Mouse (Mus musculus): ENCODE measurements around the gene Cx3cr1. TPM values are rescaled to one million over a fixed set of nuclear protein-coding genes. Genes with fewer than 3 reads are reported as not detected.

Gene Cx3cr1
- polyA plus RNA-seq, 1 experiment from 2014 or later: 8.6 TPM

GRCm38 (mm10) chr9:119890692-119891091 is 179.0 kb downstream of the Cx3cr1 start:
- H3K9me3 ChIP-seq (ENCODE audit: control insufficient read depth, low read length): no peaks in the 10 kb centered on the region
- no peak overlapping the region for H3K27ac ChIP-seq (replicated peaks)
- no peak overlapping the region for H3K9ac ChIP-seq (ENCODE audit: low read length)
- WGBS: 44% methylated on average over 2 of the region's 2 CpGs
- H3K4me1 ChIP-seq (replicated peaks; ENCODE audit: control insufficient read depth, insufficient read depth): no peaks in the 10 kb centered on the region; the same call in 1 of the 2 replicates
- ATAC-seq (ENCODE audit: low FRiP score, low TSS enrichment) (no peak), DNase-seq (ENCODE audit: low spot score) (no peak)
- TF ChIP-seq CTCF (IDR thresholded peaks at IDR 0.05; ENCODE audit: low read depth) (peak; percentile 80), EP300 (optimal IDR thresholded peaks at IDR 0.05) (no peak)
- H3K27me3 ChIP-seq (ENCODE audit: control insufficient read depth, insufficient read depth, low read length): no peaks in the 10 kb centered on the region
- H3K4me3 ChIP-seq (ENCODE audit: low read depth, low read length): no peak overlapping the region
- H3K36me3 ChIP-seq (ENCODE audit: control insufficient read depth, insufficient read depth, low read length): no peaks in the 10 kb centered on the region
- no peak overlapping the region for H3K4me2 ChIP-seq (replicated peaks; ENCODE audit: low read depth)

GRCm38 (mm10) chr9:119889446-119889845 is 180.2 kb downstream of the Cx3cr1 start:
- no peaks in the 10 kb centered on the region for H3K9me3 ChIP-seq (ENCODE audit: control insufficient read depth, low read length)
- H3K36me3 ChIP-seq (ENCODE audit: control insufficient read depth, insufficient read depth, low read length): no peaks in the 10 kb centered on the region
- ATAC-seq (ENCODE audit: low FRiP score, low TSS enrichment): no peak
- no peak for DNase-seq (ENCODE audit: low spot score)
- H3K9ac ChIP-seq (ENCODE audit: low read length): no peak overlapping the region
- no peaks in the 10 kb centered on the region for H3K27me3 ChIP-seq (ENCODE audit: control insufficient read depth, insufficient read depth, low read length)
- H3K4me1 ChIP-seq (replicated peaks; ENCODE audit: control insufficient read depth, insufficient read depth): no peaks in the 10 kb centered on the region
- TF ChIP-seq EP300 (optimal IDR thresholded peaks at IDR 0.05) (no peak), CTCF (IDR thresholded peaks at IDR 0.05; ENCODE audit: low read depth) (no peak)
- no peak overlapping the region for H3K4me2 ChIP-seq (replicated peaks; ENCODE audit: low read depth)
- no peak overlapping the region for H3K27ac ChIP-seq (replicated peaks)
- no peak overlapping the region for H3K4me3 ChIP-seq (ENCODE audit: low read depth, low read length)
- WGBS: 86% methylated on average over 9 of the region's 9 CpGs

GRCm38 (mm10) chr9:119888843-119889246 is 180.8 kb downstream of the Cx3cr1 start:
- WGBS: 57% methylated on average over 2 of the region's 2 CpGs
- no peak for DNase-seq (ENCODE audit: low spot score)
- no peak overlapping the region for H3K4me3 ChIP-seq (ENCODE audit: low read depth, low read length)
- no peaks in the 10 kb centered on the region for H3K36me3 ChIP-seq (ENCODE audit: control insufficient read depth, insufficient read depth, low read length)
- H3K4me2 ChIP-seq (replicated peaks; ENCODE audit: low read depth): no peak overlapping the region
- no peaks in the 10 kb centered on the region for H3K9me3 ChIP-seq (ENCODE audit: control insufficient read depth, low read length)
- no peaks in the 10 kb centered on the region for H3K4me1 ChIP-seq (replicated peaks; ENCODE audit: control insufficient read depth, insufficient read depth)
- no peak overlapping the region for H3K27ac ChIP-seq (replicated peaks)
- no peak for ATAC-seq (ENCODE audit: low FRiP score, low TSS enrichment)
- no peak for TF ChIP-seq EP300 (optimal IDR thresholded peaks at IDR 0.05)
- no peak for TF ChIP-seq CTCF (IDR thresholded peaks at IDR 0.05; ENCODE audit: low read depth)
- no peaks in the 10 kb centered on the region for H3K27me3 ChIP-seq (ENCODE audit: control insufficient read depth, insufficient read depth, low read length)
- H3K9ac ChIP-seq (ENCODE audit: low read length): no peak overlapping the region

GRCm38 (mm10) chr9:119887144-119887901 is 182.4 kb downstream of the Cx3cr1 start:
- ATAC-seq (ENCODE audit: low FRiP score, low TSS enrichment) (no peak), DNase-seq (ENCODE audit: low spot score) (peak; percentile 20)
- H3K27ac ChIP-seq (replicated peaks): no peak overlapping the region
- no peaks in the 10 kb centered on the region for H3K27me3 ChIP-seq (ENCODE audit: control insufficient read depth, insufficient read depth, low read length)
- no peak overlapping the region for H3K9ac ChIP-seq (ENCODE audit: low read length)
- no peaks in the 10 kb centered on the region for H3K4me1 ChIP-seq (replicated peaks; ENCODE audit: control insufficient read depth, insufficient read depth)
- no peak for TF ChIP-seq EP300 (optimal IDR thresholded peaks at IDR 0.05)
- no peak for TF ChIP-seq CTCF (IDR thresholded peaks at IDR 0.05; ENCODE audit: low read depth)
- WGBS: 61% methylated on average over 4 of the region's 4 CpGs
- no peak overlapping the region for H3K4me3 ChIP-seq (ENCODE audit: low read depth, low read length)
- H3K9me3 ChIP-seq (ENCODE audit: control insufficient read depth, low read length): no peaks in the 10 kb centered on the region
- no peak overlapping the region for H3K4me2 ChIP-seq (replicated peaks; ENCODE audit: low read depth)
- H3K36me3 ChIP-seq (ENCODE audit: control insufficient read depth, insufficient read depth, low read length): no peaks in the 10 kb centered on the region

GRCm38 (mm10) chr9:119854170-119854569 is 215.5 kb downstream of the Cx3cr1 start:
- Histone ChIP-seq H3K9me3 (ENCODE audit: control insufficient read depth, low read length) (no peaks in the 10 kb centered on the region), H3K4me3 (ENCODE audit: low read depth, low read length) (no peak overlapping the region), H3K27me3 (ENCODE audit: control insufficient read depth, insufficient read depth, low read length) (no peaks in the 10 kb centered on the region), H3K9ac (ENCODE audit: low read length) (no peak overlapping the region), H3K27ac (replicated peaks) (no peak overlapping the region), H3K36me3 (ENCODE audit: control insufficient read depth, insufficient read depth, low read length) (no peaks in the 10 kb centered on the region), H3K4me2 (replicated peaks; ENCODE audit: low read depth) (no peak overlapping the region), H3K4me1 (replicated peaks; ENCODE audit: control insufficient read depth, insufficient read depth) (no peaks in the 10 kb centered on the region)
- ATAC-seq (ENCODE audit: low FRiP score, low TSS enrichment) (peak; percentile 38; the same call in 1 of the 2 replicates), DNase-seq (ENCODE audit: low spot score) (no peak)
- WGBS: 48% methylated on average over 8 of the region's 8 CpGs
- TF ChIP-seq EP300 (optimal IDR thresholded peaks at IDR 0.05) (no peak), CTCF (IDR thresholded peaks at IDR 0.05; ENCODE audit: low read depth) (no peak)

GRCm38 (mm10) chr9:119853071-119853846 is 216.4 kb downstream of the Cx3cr1 start:
- no peak for DNase-seq (ENCODE audit: low spot score)
- Histone ChIP-seq H3K4me3 (ENCODE audit: low read depth, low read length) (no peak overlapping the region), H3K36me3 (ENCODE audit: control insufficient read depth, insufficient read depth, low read length) (no peaks in the 10 kb centered on the region), H3K9ac (ENCODE audit: low read length) (no peak overlapping the region), H3K4me1 (replicated peaks; ENCODE audit: control insufficient read depth, insufficient read depth) (no peaks in the 10 kb centered on the region), H3K27me3 (ENCODE audit: control insufficient read depth, insufficient read depth, low read length) (no peaks in the 10 kb centered on the region), H3K9me3 (ENCODE audit: control insufficient read depth, low read length) (no peaks in the 10 kb centered on the region), H3K27ac (replicated peaks) (no peak overlapping the region), H3K4me2 (replicated peaks; ENCODE audit: low read depth) (no peak overlapping the region)
- ATAC-seq (ENCODE audit: low FRiP score, low TSS enrichment): no peak
- 51% methylated on average over 2 of the region's 2 CpGs for WGBS
- no peak for TF ChIP-seq EP300 (optimal IDR thresholded peaks at IDR 0.05)
- TF ChIP-seq CTCF (IDR thresholded peaks at IDR 0.05; ENCODE audit: low read depth): no peak
